Mouse (Mus musculus): ENCODE measurements at regions not wholly inside any gene's neighbourhood (a gene's known extent, or its start where the extent isn't known, plus 50 kb on each side); places are given as distances from the start of the nearest gene placed in this dataset.

- Histone ChIP-seq H3K27ac (ENCODE audit: insufficient read depth, low read length) (no peak overlapping the region), H3K4me3 (replicated peaks; ENCODE audit: insufficient read depth, low read depth, low read length) (no peak overlapping the region), H3K4me1 (ENCODE audit: control insufficient read depth, insufficient read depth, low read length) (no peaks in the 10 kb centered on the region), H3K27me3 (ENCODE audit: control insufficient read depth, insufficient read depth, low read length) (no peaks in the 10 kb centered on the region)
- no peak for DNase-seq
- TF ChIP-seq POLR2A (IDR thresholded peaks at IDR 0.05; ENCODE audit: borderline replicate concordance, insufficient read depth, low read length), result no peak
- WGBS, result 85% methylated on average over 5 of the region's 5 CpGs
These were observed 395.9 kb upstream of the Zmiz1 start for GRCm38 (mm10) chr14:25063090-25063489.

DNA sequence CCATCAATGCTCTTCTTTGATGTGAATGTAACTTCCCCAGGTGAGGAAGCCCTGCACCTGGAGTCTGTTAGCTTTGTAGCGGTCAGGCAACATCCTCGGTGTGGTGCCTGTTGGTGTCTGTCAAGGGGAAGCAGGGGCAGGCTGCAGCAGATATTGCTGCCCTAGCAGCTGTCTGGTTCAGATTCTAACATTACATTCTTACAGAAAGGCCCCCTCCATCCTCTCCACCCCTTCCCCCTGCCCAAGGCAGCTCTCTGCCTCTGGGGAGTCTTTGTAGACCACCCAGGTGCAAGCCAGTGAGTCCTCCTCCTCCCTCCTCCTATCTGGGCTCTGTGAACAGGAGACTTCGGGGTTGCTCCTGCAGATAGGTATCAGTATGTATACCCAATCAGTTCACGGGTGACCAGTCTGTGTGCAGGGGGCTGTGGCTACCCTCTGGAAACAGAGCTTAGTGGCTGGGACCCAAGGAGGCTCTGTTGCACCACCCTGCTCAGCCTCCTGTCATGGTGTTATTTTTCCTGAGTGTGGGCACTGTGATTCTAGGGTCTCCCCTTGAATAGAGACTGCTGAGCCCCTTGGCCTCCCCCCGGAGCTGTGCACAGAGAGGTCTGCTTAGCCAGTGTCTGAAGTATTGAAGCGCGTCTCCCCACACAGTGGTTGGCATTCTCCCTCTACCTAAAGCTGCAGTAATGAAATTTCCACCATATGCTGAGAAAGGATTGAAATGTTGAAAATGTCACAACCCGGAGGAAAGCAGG, 394.6 kb upstream of the Zmiz1 start:
- no peaks in the 10 kb centered on the region for H3K4me1 ChIP-seq (ENCODE audit: control insufficient read depth, insufficient read depth, low read length)
- 72% methylated on average over 8 of the region's 8 CpGs for WGBS
- no peaks in the 10 kb centered on the region for H3K27me3 ChIP-seq (ENCODE audit: control insufficient read depth, insufficient read depth, low read length)
- H3K4me3 ChIP-seq (replicated peaks; ENCODE audit: insufficient read depth, low read depth, low read length), result no peak overlapping the region
- H3K27ac ChIP-seq (ENCODE audit: insufficient read depth, low read length), result no peak overlapping the region
- DNase-seq, result no peak
- TF ChIP-seq POLR2A (IDR thresholded peaks at IDR 0.05; ENCODE audit: borderline replicate concordance, insufficient read depth, low read length), result no peak
- no peak for TF ChIP-seq CTCF (IDR thresholded peaks at IDR 0.05; ENCODE audit: borderline replicate concordance, insufficient read depth, low read depth, low read length)

DNA sequence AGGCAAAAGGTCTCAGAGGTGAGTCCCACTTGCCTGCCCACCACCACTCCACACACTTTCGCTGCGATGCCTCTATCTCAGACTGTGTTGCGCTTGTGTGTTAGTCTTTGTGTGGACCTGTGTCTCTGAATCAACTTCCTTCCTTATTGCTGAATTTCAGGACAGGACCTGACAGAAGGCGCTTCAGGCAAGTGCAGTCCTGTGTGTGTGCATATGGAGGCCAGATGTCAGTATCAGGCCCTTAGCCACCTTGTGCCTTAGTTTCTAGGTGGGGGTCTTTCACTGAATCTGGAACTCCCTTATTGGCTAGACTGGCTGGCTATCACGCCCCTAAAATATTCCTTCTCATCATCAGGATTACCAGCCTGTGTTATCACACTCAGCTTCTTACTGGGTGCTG, 391.6 kb upstream of the Zmiz1 start:
- peaks cover 7% of the 10 kb centered on the region; the same call in 1 of the 2 replicates for H3K4me1 ChIP-seq (ENCODE audit: control insufficient read depth, insufficient read depth, low read length)
- H3K27ac ChIP-seq (ENCODE audit: insufficient read depth, low read length), result no peak overlapping the region
- TF ChIP-seq CTCF (IDR thresholded peaks at IDR 0.05; ENCODE audit: borderline replicate concordance, insufficient read depth, low read depth, low read length), result no peak
- no peak for TF ChIP-seq POLR2A (IDR thresholded peaks at IDR 0.05; ENCODE audit: borderline replicate concordance, insufficient read depth, low read length)
- no peak for DNase-seq
- WGBS, result 94% methylated on average over 5 of the region's 5 CpGs
- H3K27me3 ChIP-seq (ENCODE audit: control insufficient read depth, insufficient read depth, low read length), result no peaks in the 10 kb centered on the region
- H3K4me3 ChIP-seq (replicated peaks; ENCODE audit: insufficient read depth, low read depth, low read length), result no peak overlapping the region

DNA sequence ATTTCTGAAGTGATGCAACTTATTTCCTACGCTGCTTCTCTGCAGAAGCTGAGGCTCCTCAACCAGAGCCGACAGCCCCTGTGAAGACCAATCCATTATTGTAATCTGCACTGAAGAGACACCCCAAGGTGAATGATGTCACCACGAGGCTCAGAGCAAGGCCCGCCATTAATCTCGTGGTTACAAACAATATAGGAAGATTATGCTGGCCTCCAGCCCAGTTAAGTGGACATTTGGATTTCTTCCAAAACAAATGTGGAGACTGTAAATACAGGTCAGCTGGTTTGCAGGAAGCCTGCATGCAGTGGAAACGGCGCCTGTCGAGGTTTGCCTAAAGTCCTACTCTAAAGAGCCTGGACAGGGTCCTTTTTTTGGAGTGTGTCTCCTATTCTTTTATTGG, 390.6 kb upstream of the Zmiz1 start:
- H3K4me3 ChIP-seq (replicated peaks; ENCODE audit: insufficient read depth, low read depth, low read length), result no peak overlapping the region
- H3K27me3 ChIP-seq (ENCODE audit: control insufficient read depth, insufficient read depth, low read length), result no peaks in the 10 kb centered on the region
- peaks cover 13% of the 10 kb centered on the region; the same call in 1 of the 2 replicates for H3K4me1 ChIP-seq (ENCODE audit: control insufficient read depth, insufficient read depth, low read length)
- TF ChIP-seq POLR2A (IDR thresholded peaks at IDR 0.05; ENCODE audit: borderline replicate concordance, insufficient read depth, low read length) (no peak), CTCF (IDR thresholded peaks at IDR 0.05; ENCODE audit: borderline replicate concordance, insufficient read depth, low read depth, low read length) (no peak)
- WGBS, result 48% methylated on average over 8 of the region's 8 CpGs
- peak in 1 of 2 experiments; percentile 42 for DNase-seq
- no peak overlapping the region for H3K27ac ChIP-seq (ENCODE audit: insufficient read depth, low read length)

GRCm38 (mm10) chr14:25073143-25073542, 385.8 kb upstream of the Zmiz1 start:
- no peaks in the 10 kb centered on the region for H3K27me3 ChIP-seq (ENCODE audit: control insufficient read depth, insufficient read depth, low read length)
- peak; percentile 47 to 49 for DNase-seq
- H3K4me3 ChIP-seq (replicated peaks; ENCODE audit: insufficient read depth, low read depth, low read length), result no peak overlapping the region
- peaks cover 35% of the 10 kb centered on the region for H3K4me1 ChIP-seq (ENCODE audit: control insufficient read depth, insufficient read depth, low read length)
- H3K27ac ChIP-seq (ENCODE audit: insufficient read depth, low read length), result peak overlapping the region; percentile 79
- TF ChIP-seq CTCF (IDR thresholded peaks at IDR 0.05; ENCODE audit: borderline replicate concordance, insufficient read depth, low read depth, low read length) (no peak), POLR2A (IDR thresholded peaks at IDR 0.05; ENCODE audit: borderline replicate concordance, insufficient read depth, low read length) (no peak)
- WGBS, result 43% methylated on average over 5 of the region's 5 CpGs

- WGBS, result 19% methylated on average over 9 of the region's 9 CpGs
- Histone ChIP-seq H3K4me3 (replicated peaks; ENCODE audit: insufficient read depth, low read depth, low read length) (no peak overlapping the region), H3K27me3 (ENCODE audit: control insufficient read depth, insufficient read depth, low read length) (no peaks in the 10 kb centered on the region), H3K27ac (ENCODE audit: insufficient read depth, low read length) (peak overlapping the region; percentile 79), H3K4me1 (ENCODE audit: control insufficient read depth, insufficient read depth, low read length) (peaks cover 35% of the 10 kb centered on the region)
- peak; percentile 88 to 95 for DNase-seq
- no peak for TF ChIP-seq CTCF (IDR thresholded peaks at IDR 0.05; ENCODE audit: borderline replicate concordance, insufficient read depth, low read depth, low read length)
- no peak for TF ChIP-seq POLR2A (IDR thresholded peaks at IDR 0.05; ENCODE audit: borderline replicate concordance, insufficient read depth, low read length)
These were observed 384.8 kb upstream of the Zmiz1 start for GRCm38 (mm10) chr14:25074022-25074800.

DNA sequence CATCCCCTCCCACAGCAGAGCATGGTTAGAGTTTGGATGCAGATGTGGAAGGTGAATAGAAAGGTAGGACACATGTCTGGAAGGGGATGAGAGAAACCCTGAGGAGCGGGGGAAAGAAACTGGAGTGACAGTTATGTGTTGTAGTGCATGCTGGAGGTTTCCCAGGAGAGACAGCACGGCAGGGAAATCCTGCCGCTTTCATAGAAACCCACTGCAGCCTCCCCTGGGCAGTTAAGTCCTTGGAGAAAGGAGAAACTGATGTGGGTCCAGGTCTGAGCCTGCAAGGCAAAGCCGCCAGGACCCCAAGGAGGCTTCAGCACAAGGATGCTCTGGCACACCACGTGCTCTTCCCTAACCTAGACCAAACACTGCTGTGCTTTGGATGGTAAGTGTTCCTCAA, 384.1 kb upstream of the Zmiz1 start:
- DNase-seq, result no peak
- Histone ChIP-seq H3K27me3 (ENCODE audit: control insufficient read depth, insufficient read depth, low read length) (no peaks in the 10 kb centered on the region), H3K4me1 (ENCODE audit: control insufficient read depth, insufficient read depth, low read length) (peaks cover 33% of the 10 kb centered on the region), H3K27ac (ENCODE audit: insufficient read depth, low read length) (peak overlapping the region; percentile 63), H3K4me3 (replicated peaks; ENCODE audit: insufficient read depth, low read depth, low read length) (no peak overlapping the region)
- WGBS, result 43% methylated on average over 5 of the region's 5 CpGs
- no peak for TF ChIP-seq CTCF (IDR thresholded peaks at IDR 0.05; ENCODE audit: borderline replicate concordance, insufficient read depth, low read depth, low read length)

DNA sequence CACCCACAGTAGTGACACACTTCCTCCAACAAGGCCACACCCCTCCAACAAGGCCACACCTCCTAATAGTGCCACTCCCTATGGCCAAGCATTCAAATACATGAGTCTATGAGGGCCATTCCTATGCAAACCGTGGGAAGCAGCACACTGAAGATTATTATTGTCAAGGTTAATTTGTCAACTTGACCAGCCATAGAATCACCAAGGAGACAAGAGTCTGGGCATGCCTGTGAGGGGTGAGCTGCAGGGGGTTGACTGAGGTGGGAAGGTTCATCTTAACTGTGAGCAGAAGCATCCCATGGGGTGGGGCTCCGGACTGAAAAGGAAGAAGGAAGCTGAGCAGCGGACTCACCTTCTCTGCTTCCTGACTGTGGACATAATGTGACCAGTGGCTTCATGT, 378.6 kb upstream of the Zmiz1 start:
- 51% methylated on average over 3 of the region's 3 CpGs for WGBS

More for the DNA sequence above, 378.6 kb upstream of the Zmiz1 start:
- Histone ChIP-seq H3K27ac (ENCODE audit: insufficient read depth, low read length) (no peak overlapping the region), H3K4me3 (replicated peaks; ENCODE audit: insufficient read depth, low read depth, low read length) (no peak overlapping the region), H3K4me1 (ENCODE audit: control insufficient read depth, insufficient read depth, low read length) (peaks cover 5% of the 10 kb centered on the region; the same call in 1 of the 2 replicates), H3K27me3 (ENCODE audit: control insufficient read depth, insufficient read depth, low read length) (no peaks in the 10 kb centered on the region)
- no peak for DNase-seq
- TF ChIP-seq POLR2A (IDR thresholded peaks at IDR 0.05; ENCODE audit: borderline replicate concordance, insufficient read depth, low read length), result no peak
- TF ChIP-seq CTCF (IDR thresholded peaks at IDR 0.05; ENCODE audit: borderline replicate concordance, insufficient read depth, low read depth, low read length), result no peak

Measured in cerebellum, adult 2 months (tissue).